In genomic region chr12:85492084-85492645, GRCm38 (mm10) we compare ENCODE assay signal across 8 mouse cellular contexts. TPM values are rescaled to one million over a fixed set of nuclear protein-coding genes. Genes with fewer than 3 reads are reported as not detected.
DNase-seq lines count a peak whose midpoint lies in the region; ATAC-seq lines count a peak whose summit lies in the region.

No protein-coding gene starts in this region.

- H3K4me2 ChIP-seq in intestine, embryonic 15.5 days (replicated peaks): peak overlapping the region; percentile 48

- peak; percentile 48; the same call in 1 of the 2 replicates for ATAC-seq in intestine, embryonic 15.5 days

- DNase-seq in 3T3-L1 (ENCODE audit: low read depth, low spot score): peak; percentile 79
- DNase-seq in MN1 (ENCODE audit: low spot score): peak; percentile 85
- peak; percentile 81 to 84 for DNase-seq in cerebellum, postnatal 14 days
- peak; percentile 66 for DNase-seq in gastrocnemius, postnatal 14 days
- DNase-seq in liver: peak; percentile 61
- DNase-seq in natural killer cell, adult 2 months (ENCODE audit: low spot score in 2 of 2): peak; percentile 52 to 64
- DNase-seq in thymus, postnatal 4 days: peak; percentile 73

- H3K9ac ChIP-seq in intestine, embryonic 15.5 days: no peak overlapping the region; the same call in 1 of the 2 replicates

- no peaks in the 10 kb centered on the region for H3K36me3 ChIP-seq in intestine, embryonic 15.5 days

- 15% methylated on average over 16 of the region's 16 CpGs for WGBS in intestine, embryonic 15.5 days

- no peaks in the 10 kb centered on the region for H3K9me3 ChIP-seq in intestine, embryonic 15.5 days

- no peak overlapping the region for H3K4me3 ChIP-seq in intestine, embryonic 15.5 days (replicated peaks)

- H3K4me1 ChIP-seq in intestine, embryonic 15.5 days (replicated peaks): peaks cover 6% of the 10 kb centered on the region

- H3K27me3 ChIP-seq in intestine, embryonic 15.5 days (replicated peaks): no peaks in the 10 kb centered on the region

- intact Hi-C loops in gastrocnemius, postnatal 14 days (cut with DNase I; ENCODE audit: low total_unique reads): no loop called here

- no peak overlapping the region for H3K27ac ChIP-seq in intestine, embryonic 15.5 days

RNA-seq across cellular contexts. Expression of gene Fos, which starts 18.5 kb away (rescaled TPM):
- 1 to 10 TPM; 7.6 to 8.9 TPM for total RNA-seq in gastrocnemius, postnatal 14 days (2021)
- polyA plus RNA-seq in intestine, embryonic 15.5 days (2015; fragmentation: Nextera tagmentation; extraction: Ambion mirVana): 4.9 and 5.3 TPM in 2 replicates
